8 mouse cellular contexts compared by ENCODE assay signal in the genomic region with DNA sequence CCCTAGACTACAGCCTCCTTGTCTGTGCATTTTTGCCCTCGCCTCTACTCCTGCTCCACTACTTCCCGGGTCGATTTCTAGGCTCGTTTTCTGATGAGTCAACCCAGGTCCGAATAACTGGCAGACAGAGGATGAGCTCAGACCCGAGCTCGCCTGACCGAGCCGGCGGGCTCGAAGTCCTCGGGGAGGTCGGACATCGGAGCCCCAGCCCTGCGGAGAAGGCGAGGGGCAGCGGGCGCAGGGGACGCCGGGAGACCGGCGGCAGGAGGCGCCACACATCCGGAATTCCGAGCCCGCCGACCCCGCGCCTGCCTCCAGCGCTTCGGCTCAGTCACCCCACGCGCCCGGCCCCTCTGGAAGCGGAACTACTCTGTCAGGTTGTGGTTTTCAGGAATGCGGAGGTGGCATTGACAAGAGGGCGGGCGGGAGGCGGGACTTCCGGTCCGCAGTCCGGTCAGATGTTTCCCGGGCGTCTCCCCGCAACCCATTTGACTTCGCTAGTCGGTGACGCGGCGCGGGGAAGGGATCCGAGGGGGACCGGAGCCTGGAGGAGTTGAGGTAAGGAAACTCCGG. TPM values are rescaled to one million over a fixed set of nuclear protein-coding genes. Genes with fewer than 3 reads are reported as not detected.
A peak's percentile ranks its signal among the peaks of the same experiment; 100 is the strongest.
DNase-seq lines count a peak whose midpoint lies in the region; ATAC-seq and TF ChIP-seq lines count a peak whose summit lies in the region.

A gene (plus strand): TSS at position 448 of the 573 bp plus-strand sequence.

- H3K9me3 ChIP-seq in hindbrain, embryonic 11.5 days (ENCODE audit: control insufficient read depth, low read length), result no peaks in the 10 kb centered on the region
- no peaks in the 10 kb centered on the region for H3K9me3 ChIP-seq in lung, postnatal 0 days (ENCODE audit: low read length)

- peak within 1 kb of the TSS; percentile 86 for H3K27ac ChIP-seq in hindbrain, embryonic 11.5 days (ENCODE audit: low read depth, low read length)
- peak within 1 kb of the TSS; percentile 85 for H3K27ac ChIP-seq in lung, postnatal 0 days (ENCODE audit: low read length)

- ATAC-seq in Patski, result peak; percentile 93
- peak; percentile 97 for ATAC-seq in hindbrain, embryonic 11.5 days (ENCODE audit: low FRiP score)
- ATAC-seq in lung, postnatal 0 days, result peak; percentile 95

- peak within 1 kb of the TSS; percentile 80 for H3K9ac ChIP-seq in hindbrain, embryonic 11.5 days (ENCODE audit: low read depth, low read length)
- H3K9ac ChIP-seq in lung, postnatal 0 days (replicated peaks; ENCODE audit: low read depth), result peak within 1 kb of the TSS; percentile 74

- CTCF ChIA-PET in Patski (lab: Charles Lee), result interaction anchor here (1.3 kb wide), 1 partner anchor 10 kb away, joined by 4 read pairs; no protein-coding TSS in a partner anchor

- peak; percentile 36 for TF ChIP-seq CTCF in Patski (IDR thresholded peaks at IDR 0.05)
- peak; percentile 58 for TF ChIP-seq CTCF in lung, postnatal 0 days (IDR thresholded peaks at IDR 0.05)

- peak; percentile 69 for TF ChIP-seq EP300 in lung, postnatal 0 days (IDR thresholded peaks at IDR 0.05)

- WGBS in hindbrain, embryonic 11.5 days, result under 1% methylated on average over 53 of the region's 54 CpGs
- 3% methylated on average over 54 of the region's 54 CpGs for WGBS in lung, postnatal 0 days

- H3K4me2 ChIP-seq in hindbrain, embryonic 11.5 days (replicated peaks; ENCODE audit: low read depth, low read length), result peak within 1 kb of the TSS; percentile 91
- peak within 1 kb of the TSS; percentile 80 for H3K4me2 ChIP-seq in lung, postnatal 0 days (replicated peaks; ENCODE audit: low read depth, low read length)

- DNase-seq in Patski (ENCODE audit: low read depth, low spot score), result peak; percentile 67
- peak; percentile 95 to 96 for DNase-seq in cerebellum, postnatal 10 days
- peak; percentile 87 to 89 for DNase-seq in frontal cortex, postnatal 10 days (ENCODE audit: low spot score in 2 of 2)
- peak; percentile 95 for DNase-seq in hindbrain, embryonic 11.5 days (ENCODE audit: low spot score)
- DNase-seq in layer of hippocampus, postnatal 10 days (ENCODE audit: low spot score in 2 of 2), result peak; percentile 87 to 91
- DNase-seq in lung, postnatal 0 days (ENCODE audit: low spot score), result peak; percentile 97
- peak; percentile 82 for DNase-seq in ovary, postnatal 10 days (ENCODE audit: low spot score)
- peak; percentile 86 for DNase-seq in thymus, postnatal 0 days (ENCODE audit: low spot score)

- no peaks in the 10 kb centered on the region for H3K36me3 ChIP-seq in hindbrain, embryonic 11.5 days (ENCODE audit: control insufficient read depth, insufficient read depth, low read length)
- H3K36me3 ChIP-seq in lung, postnatal 0 days (ENCODE audit: insufficient read depth, low read length), result no peaks in the 10 kb centered on the region

- POLR2A ChIA-PET in Patski (lab: Charles Lee), result interaction anchor here (0.7 to 1.4 kb wide), 2 partner anchors 9 kb away, joined by 3 to 4 read pairs; no protein-coding TSS in a partner anchor

- H3K4me1 ChIP-seq in hindbrain, embryonic 11.5 days (replicated peaks; ENCODE audit: control insufficient read depth, insufficient read depth, low read length), result no peaks in the 10 kb centered on the region
- no peaks in the 10 kb centered on the region for H3K4me1 ChIP-seq in lung, postnatal 0 days (ENCODE audit: insufficient read depth, low read depth, low read length)

- in situ Hi-C loops in Patski (cut with MboI; ENCODE audit: low pct_unique_long_range_greater_than_20kb), result no loop called here

- H3K4me3 ChIP-seq in hindbrain, embryonic 11.5 days (ENCODE audit: low read depth, low read length), result peak within 1 kb of the TSS; percentile 77
- H3K4me3 ChIP-seq in lung, postnatal 0 days (ENCODE audit: low read depth, low read length), result peak within 1 kb of the TSS; percentile 70

- no peaks in the 10 kb centered on the region for H3K27me3 ChIP-seq in Patski
- no peaks in the 10 kb centered on the region for H3K27me3 ChIP-seq in hindbrain, embryonic 11.5 days (ENCODE audit: control insufficient read depth, insufficient read depth, low read length)
- H3K27me3 ChIP-seq in lung, postnatal 0 days (replicated peaks; ENCODE audit: insufficient read depth, low read length), result no peaks in the 10 kb centered on the region

RNA-seq across cellular contexts. Expression of the gene that starts here (rescaled TPM):
- polyA plus RNA-seq in Patski (2021), result 29.7 TPM
- polyA plus RNA-seq in hindbrain, embryonic 11.5 days (2014; fragmentation: Nextera tagmentation; extraction: Ambion mirVana), result 41.8 and 41.9 TPM in 2 replicates
- total RNA-seq in layer of hippocampus, postnatal 10 days (2021), result 10 to 100 TPM; 43.9 to 47.5 TPM
- polyA plus RNA-seq in lung, postnatal 0 days (2015; fragmentation: Nextera tagmentation; extraction: Ambion mirVana), result 44.9 and 48.0 TPM in 2 replicates
- 14.8 and 15.8 TPM in 2 replicates for polyA plus RNA-seq in thymus, postnatal 0 days (2015; fragmentation: Nextera tagmentation; extraction: Ambion mirVana)

Comparison
In these comparisons a context has a peak if more than half of its experiments do, and no peak if none do; other contexts are left out.
1. Peak in every context shown above with its lines: DNase-seq, ATAC-seq, H3K4me3 ChIP-seq and H3K27ac ChIP-seq.